Mouse (Mus musculus): ENCODE data around the gene Slc47a2.
A peak's percentile ranks its signal among the peaks of the same experiment; 100 is the strongest.

- TF ChIP-seq CTCF (IDR thresholded peaks at IDR 0.05; ENCODE audit: low read depth, low read length) (no peak), POLR2A (IDR thresholded peaks at IDR 0.05; ENCODE audit: extremely low read depth, insufficient read depth, low read length) (peak; percentile 76)
These were observed 35.4 kb upstream of the Slc47a2 start, which contains the start of gene Slc47a1 for GRCm38 (mm10) chr11:61377881-61378613.
